Mouse (Mus musculus) adrenal gland, adult 2 months (tissue): ENCODE results near the gene Tbc1d10c. TPM values are rescaled to one million over a fixed set of nuclear protein-coding genes. Genes with fewer than 3 reads are reported as not detected.

ENCODE experiments used
- DNase-seq: peaks from one replicate; pipeline ENCODE4 v3.0.0; 2021
- polyA plus RNA-seq: library from polyadenylated mRNA; depleted of rRNA; stranded (reverse); fragments of >200 nt; gene quantifications from 2 replicates; pipeline ENCODE4 v1.2.3, GENCODE M21; 2012
- total RNA-seq, 2 experiments: library from RNA; stranded (reverse); gene quantifications; 2 replicates each; pipeline ENCODE4 v1.2.3; 2021

Tbc1d10c gene
- total and polyA plus RNA-seq, 3 experiments: 0.97 to 2.1 TPM; not detected in 1

GRCm38 (mm10) chr19:4216041-4216685 lies 25.1 kb upstream of the Tbc1d10c start:
- peak; percentile 59 for DNase-seq

GRCm38 (mm10) chr19:4215451-4215840 lies 24.4 kb upstream of the Tbc1d10c start:
- DNase-seq: no peak

GRCm38 (mm10) chr19:4214771-4215450 lies 23.8 kb upstream of the Tbc1d10c start:
- peak; percentile 64 for DNase-seq

GRCm38 (mm10) chr19:4214071-4214770 lies 23.1 kb upstream of the Tbc1d10c start, which contains the start of the genes Clcf1 and AC109138.7:
TSS of gene Clcf1 (plus strand) at chr19:4214238.
TSS of gene AC109138.7 (plus strand) at chr19:4214357.
- DNase-seq: peak; percentile 82

- DNase-seq: peak; percentile 89
Measured at GRCm38 (mm10) chr19:4213524-4213974, 22.5 kb upstream of the Tbc1d10c start.

GRCm38 (mm10) chr19:4211891-4212588 lies 21.0 kb upstream of the Tbc1d10c start:
- DNase-seq: no peak

- peak; percentile 41 for DNase-seq
Measured at GRCm38 (mm10) chr19:4208563-4208962, 17.5 kb upstream of the Tbc1d10c start.

GRCm38 (mm10) chr19:4206971-4207370 lies 15.9 kb upstream of the Tbc1d10c start:
- peak; percentile 85 for DNase-seq

- DNase-seq: no peak
Measured at GRCm38 (mm10) chr19:4204889-4205288, 13.8 kb upstream of the Tbc1d10c start.

- no peak for DNase-seq
Measured at GRCm38 (mm10) chr19:4203604-4204326, 12.7 kb upstream of the Tbc1d10c start.

- DNase-seq: no peak
Measured at GRCm38 (mm10) chr19:4203148-4203547, 12.1 kb upstream of the Tbc1d10c start.

GRCm38 (mm10) chr19:4202149-4202548 lies 11.1 kb upstream of the Tbc1d10c start:
- DNase-seq: no peak

- DNase-seq: peak; percentile 96
Measured at GRCm38 (mm10) chr19:4201291-4201909, 10.3 kb upstream of the Tbc1d10c start, which contains the start of gene Rad9a. TSS of gene Rad9a (minus strand) at chr19:4201662.

- DNase-seq: no peak
Measured at GRCm38 (mm10) chr19:4197180-4197579, 6.1 kb upstream of the Tbc1d10c start.

GRCm38 (mm10) chr19:4196548-4196947 lies 5.5 kb upstream of the Tbc1d10c start:
- DNase-seq: peak; percentile 43

GRCm38 (mm10) chr19:4196048-4196447 lies 5.0 kb upstream of the Tbc1d10c start:
- no peak for DNase-seq

- peak; percentile 64 for DNase-seq
Measured at GRCm38 (mm10) chr19:4194776-4195650, 3.9 kb upstream of the Tbc1d10c start.

- DNase-seq: peak; percentile 59
Measured at GRCm38 (mm10) chr19:4194021-4194724, 3.1 kb upstream of the Tbc1d10c start.

- DNase-seq: no peak
Measured at GRCm38 (mm10) chr19:4193129-4193528, 2.0 kb upstream of the Tbc1d10c start.
